Mouse (Mus musculus) adrenal gland (tissue): ENCODE measurements around the gene Tekt3.

Experiments used
- intact Hi-C: fragments of 180-260 bp; cut with DNase I; formaldehyde crosslinking; loops from one replicate; pipeline ENCODE4 v1.15.1; 2025
- long read RNA-seq, 2 experiments: library from polyadenylated mRNA; unstranded; transcript quantifications; one replicate each; pipeline ENCODE4 v2.0.0; 2020; ENCODE audit warnings: borderline replicate concordance in 1 of 2; ENCODE audit not compliant: insufficient replicate concordance in 1 of 2

Tekt3 gene
- long read RNA-seq, experiment 1, result 0 reads
- long read RNA-seq, experiment 2, result 0 reads

DNA sequence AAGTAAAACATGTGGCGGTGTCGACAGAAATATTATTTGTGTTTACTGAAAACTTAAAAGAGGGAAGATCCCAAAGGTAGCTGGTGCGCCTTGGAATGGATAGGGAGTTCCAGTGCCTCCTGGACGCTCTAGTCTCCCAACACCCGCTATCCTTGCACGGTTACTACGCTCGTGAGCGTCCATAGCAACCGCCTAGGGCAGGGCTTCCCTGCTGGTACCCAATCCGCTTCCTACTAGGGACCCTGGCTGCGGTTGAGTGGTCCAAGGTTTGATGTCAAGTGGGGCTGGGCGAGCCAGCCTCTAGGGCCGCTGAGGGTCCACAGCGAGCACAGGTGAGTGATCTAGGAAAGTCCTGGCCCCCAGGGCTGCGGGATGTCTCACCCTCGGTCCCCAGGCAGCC is at the start of gene Tekt3:
Gene Tekt3, plus strand, starts transcription at position 209 of the 400 bp plus-strand sequence.
- intact Hi-C loops, result no loop called here

DNA sequence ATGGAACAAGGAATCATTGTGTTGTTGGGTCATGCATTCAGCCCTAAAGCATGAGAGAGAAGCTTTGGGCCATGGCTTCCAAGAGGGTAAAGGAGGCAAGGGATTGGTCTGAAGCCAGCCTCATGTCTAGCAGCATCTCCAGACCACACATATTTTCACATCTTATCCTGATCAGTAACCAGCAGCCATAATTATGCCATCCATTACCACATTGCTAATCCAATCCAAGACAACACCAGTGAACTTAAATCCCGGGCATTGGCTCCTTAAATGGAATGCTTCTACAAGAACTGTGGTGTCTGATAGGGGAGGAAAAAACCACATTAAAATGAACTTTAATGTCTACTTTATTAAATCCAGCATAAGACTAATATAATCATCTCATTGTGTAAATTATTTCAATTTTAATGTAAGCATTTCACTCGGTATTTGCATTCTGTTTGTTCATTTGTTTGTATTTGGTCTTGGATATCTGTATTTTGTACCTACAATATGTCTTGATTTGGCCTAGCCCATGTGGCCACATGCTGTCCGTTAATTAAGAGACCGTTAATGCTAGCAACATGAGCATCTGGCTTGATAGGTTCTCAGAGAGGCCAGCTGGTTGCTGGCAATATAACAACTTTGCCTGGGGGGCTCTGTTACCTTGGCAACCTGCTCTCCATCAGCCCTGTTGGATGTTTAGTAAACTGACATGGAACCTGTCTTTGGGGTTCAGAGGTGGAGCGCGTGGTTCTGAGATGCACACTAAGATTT is 43.9 kb upstream of the Tekt3 start:
- intact Hi-C loops, result no loop called here

DNA sequence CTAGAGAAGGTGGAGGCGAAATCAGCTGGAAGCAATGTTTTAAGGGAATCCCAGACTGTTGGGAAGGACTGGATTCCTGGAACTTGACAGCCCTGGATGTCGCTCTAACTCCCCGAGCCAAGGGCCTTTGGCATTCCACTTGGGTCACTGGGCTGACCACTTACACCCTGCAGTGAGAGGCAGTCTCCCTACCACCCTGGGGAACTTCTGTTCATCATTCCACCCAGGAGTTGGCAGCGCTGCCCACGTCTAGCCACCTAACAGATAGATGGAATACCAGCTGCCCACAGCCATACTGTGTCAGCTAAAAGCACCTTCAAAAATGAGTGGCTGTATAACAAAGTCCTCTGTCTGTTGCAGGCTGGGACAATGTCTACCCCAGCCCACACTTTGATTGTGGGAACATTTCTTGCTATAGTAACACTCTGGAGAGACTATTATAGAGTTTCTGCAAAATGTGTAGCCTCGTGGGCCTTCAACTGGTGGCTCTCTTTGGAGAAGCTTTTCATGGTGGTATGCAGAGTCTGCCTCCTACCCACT is 43.3 kb upstream of the Tekt3 start:
- intact Hi-C loops, result no loop called here

DNA sequence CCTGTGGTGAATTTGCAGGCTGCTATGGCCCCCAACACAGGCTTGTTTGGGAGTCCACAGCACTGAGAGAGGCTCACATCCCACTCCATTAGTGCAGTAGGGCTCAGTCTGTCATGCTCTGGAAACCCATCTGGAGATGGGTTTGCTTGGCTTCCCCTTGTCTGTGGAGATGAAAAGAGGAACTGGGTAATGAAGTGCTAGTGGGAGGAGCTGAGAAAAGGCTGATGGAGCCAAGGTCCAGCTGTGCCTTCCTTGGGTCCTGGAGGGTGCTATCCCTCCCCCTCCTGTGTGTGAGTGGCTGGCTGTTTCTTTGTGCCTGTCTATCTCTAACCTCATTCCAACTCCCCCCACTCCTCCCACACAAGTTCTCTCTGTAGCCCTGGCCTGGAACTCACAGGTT is 40.8 kb upstream of the Tekt3 start:
- intact Hi-C loops, result no loop called here

DNA sequence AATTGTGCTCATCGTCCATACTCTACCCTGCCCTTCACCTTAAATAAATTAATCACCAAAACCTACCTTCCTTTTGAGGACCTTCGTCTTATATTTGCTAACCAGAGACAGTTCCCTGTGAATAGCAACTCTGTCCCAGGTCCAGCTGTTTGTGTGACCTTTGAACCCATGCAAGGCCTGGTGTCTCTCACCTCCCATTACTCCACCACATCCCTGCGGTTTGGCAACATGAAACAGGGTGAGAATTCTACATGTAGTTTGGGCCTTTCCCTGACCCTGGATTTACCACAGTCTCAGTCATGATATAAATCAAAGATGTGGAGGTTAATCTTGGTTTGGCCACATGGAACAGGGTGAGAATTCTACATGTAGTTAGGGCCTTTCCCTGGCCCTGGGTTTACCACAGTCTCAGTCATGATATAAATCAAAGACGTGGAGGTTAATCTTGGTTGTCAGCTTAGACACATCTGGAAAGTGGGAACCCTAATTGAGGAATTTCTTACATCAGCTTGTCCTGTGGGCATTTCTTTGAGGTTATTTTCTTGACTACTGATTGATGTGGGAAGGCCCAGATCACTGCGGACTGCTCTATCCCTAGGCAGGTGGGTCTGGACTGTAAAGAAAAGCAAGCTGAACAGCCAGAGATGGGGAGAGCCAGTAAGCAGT is 40.2 kb upstream of the Tekt3 start:
- intact Hi-C loops, result no loop called here

DNA sequence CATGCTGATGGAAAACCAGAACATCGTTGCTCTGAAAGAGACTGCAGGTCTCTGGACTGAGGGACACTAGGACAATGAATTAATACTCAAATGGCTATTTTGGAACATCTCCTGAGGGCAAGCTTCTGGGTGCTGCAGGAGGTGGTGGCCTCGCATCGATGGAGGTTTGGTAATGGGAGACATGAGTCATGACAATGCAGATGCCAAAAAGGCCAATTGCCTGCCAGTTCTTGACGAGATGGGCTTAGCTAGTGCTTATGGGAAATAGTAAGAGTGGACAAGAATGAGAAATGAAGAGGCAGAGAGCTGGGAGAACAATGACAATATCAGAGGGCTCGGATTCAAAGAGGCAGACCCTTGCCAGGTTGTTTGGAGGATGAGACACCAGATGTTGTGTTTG is 38.0 kb upstream of the Tekt3 start:
- intact Hi-C loops, result no loop called here

DNA sequence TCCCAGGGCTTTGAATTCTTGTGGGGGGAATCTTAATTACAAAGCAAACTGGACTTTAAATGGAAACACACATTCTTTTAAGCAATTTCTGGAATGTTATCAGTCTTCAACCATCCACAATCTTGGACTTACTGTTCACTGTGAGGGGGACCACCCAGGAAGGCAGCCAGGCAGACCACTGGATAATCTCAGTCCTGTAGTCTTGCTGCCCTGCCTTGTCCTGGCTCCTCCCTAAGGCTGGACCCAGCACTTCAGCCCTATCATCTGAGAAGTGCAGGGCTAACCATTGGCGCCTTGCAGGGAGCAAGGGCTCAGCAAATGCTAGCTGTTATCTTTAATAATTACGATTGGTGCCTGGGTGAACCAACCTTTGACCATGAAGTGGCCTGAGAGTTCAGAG is 37.3 kb upstream of the Tekt3 start:
- intact Hi-C loops, result no loop called here

DNA sequence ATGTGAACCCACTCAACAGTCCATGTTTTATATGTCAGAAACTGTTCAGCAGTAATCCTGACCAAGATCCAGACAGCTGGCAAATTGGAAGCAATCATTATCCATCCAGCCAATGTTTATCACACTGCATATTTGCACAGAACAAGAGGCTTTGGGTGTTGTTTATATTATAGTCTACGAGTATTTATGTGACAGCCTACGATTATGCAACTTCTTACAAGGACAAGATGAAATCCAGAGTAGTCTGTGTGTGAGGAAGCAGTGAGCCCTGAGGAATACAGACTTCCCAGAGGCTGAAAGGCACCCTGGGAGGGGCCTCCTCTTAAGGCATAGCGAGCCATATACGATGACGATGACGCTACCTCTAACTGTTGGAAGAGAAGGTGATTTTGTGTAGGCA is 36.0 kb upstream of the Tekt3 start:
- intact Hi-C loops, result loop anchor here (5.0 kb wide), 1 partner anchor 107 kb away; no protein-coding TSS in a partner anchor

DNA sequence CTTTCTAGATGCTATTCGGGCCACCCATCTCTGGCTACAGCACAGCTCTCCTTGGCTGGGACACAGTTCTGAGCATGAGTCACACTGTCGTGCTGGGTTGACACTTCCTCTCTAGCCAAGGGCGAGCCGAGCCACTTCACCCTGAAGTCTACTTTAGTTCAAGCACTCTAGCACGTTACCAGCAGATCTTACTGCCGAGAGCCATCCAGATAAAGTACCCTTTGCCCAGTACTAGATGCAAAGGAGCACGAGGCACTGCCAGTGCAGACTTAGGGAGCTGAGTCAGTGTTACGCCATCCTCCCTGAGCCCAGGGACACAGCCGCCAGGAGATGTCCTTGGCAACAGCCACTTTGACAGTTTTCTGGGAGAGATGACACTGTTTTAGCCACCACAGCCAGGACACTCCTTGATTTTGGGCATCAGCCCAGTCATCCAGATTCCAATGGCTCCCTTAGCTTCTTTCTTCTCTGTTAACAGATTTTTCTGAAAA is 34.8 kb upstream of the Tekt3 start:
- intact Hi-C loops, result loop anchor here (5.0 kb wide), 1 partner anchor 106 kb away; no protein-coding TSS in a partner anchor

DNA sequence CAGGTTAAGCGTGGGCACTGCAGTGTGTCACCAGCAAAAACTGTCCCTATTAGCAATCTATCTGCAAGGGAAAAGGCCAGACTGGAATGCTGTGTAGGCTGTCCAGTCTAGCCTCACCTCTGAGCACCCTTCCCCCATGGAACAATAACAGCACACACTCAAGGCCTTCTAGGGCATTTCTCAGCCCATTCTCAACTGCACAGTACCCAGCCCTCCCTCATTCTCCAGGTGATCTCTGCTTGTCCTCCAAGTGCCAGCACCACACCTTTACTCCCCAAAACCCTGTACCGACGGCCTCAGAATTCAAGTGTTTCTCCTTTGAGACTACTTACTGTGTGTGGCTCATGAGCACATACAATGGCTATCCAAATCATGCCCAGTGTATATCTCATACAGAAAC is 33.3 kb upstream of the Tekt3 start:
- intact Hi-C loops, result loop anchor here (5.0 kb wide), 1 partner anchor 104 kb away; no protein-coding TSS in a partner anchor

DNA sequence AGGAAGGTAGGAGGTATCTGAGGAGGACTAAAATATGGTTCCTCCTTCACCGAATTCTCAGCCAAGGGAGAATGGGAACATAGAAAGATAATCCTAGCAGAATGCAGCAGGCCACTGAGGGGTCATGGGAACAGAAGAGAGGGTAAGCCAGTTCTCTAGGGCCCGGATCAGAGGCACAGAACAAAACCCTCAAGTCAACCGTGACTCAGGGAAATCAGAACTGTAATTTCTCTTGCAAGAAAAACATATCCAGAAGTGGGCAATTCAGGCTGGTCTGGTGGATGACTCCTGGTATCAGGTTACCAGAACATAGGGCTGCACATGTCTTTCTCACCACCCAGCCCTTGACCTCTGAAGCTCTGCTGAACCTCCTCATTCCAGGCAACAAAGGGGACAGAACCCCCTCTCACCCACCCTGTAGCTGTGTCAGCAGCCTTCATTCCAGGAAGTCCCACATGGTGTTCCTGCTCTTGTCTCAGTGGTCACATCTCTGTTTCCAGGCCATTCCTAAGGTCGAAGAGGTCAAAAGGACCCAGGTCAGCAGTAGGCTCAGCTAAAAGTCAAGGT is 32.2 kb upstream of the Tekt3 start:
- intact Hi-C loops, result loop anchor here (5.0 kb wide), 1 partner anchor 103 kb away; no protein-coding TSS in a partner anchor

DNA sequence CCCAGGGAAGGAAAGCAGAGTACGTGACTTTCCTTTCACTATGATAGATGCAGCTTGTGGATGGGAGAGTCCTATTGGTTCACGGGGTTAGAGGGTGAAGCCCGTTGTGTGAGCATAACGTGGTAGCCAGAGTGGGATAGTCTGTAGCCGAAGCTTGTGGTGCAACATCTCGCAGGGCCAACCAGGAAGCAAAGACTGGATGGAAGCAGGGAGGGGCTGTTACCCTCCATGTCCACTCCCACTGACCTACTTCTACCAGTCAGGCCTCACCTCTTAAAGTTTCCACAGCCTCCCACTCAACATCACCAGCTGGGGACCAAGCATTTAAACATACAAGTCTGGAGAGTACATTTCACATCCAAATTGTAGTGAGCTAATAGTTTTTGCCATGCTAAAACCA is 31.7 kb upstream of the Tekt3 start:
- intact Hi-C loops, result loop anchor here (5.0 kb wide), 1 partner anchor 103 kb away; no protein-coding TSS in a partner anchor

DNA sequence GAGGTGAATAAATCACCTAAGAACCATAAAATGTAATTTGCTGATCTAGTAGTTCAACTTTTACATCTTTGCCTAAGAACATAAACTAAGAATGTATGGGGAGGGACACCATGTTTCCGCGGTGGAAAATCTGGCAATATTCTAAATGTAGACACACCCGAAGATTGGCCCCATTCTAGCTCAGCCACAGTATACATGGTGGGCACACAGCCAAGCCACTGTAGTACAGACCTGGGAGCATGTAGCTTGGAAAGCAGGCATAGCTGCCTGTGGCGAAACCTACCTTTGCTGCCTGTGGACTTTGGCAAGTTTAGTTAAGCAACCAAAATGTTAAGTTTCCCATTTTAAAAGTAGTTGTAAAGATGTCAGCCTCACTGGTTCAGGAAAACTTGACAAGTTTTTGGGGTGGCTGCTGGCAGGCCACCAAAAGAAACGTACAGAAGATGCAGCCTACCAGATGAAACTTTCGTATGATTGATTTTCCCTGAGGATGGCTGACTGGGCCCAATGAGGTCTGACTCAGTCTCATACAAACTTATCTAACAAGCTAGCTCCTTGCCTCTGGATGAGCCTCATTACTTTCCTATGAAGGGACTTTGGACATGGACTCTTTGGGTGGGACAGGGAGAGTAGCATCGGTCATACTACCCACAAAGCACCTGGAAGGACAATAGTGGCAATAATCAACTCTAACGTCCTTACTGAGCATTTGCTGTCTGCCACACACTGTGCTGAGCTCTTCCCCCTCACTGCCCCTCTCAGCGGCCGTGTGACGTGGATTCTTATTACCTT is 25.8 kb upstream of the Tekt3 start:
- intact Hi-C loops, result no loop called here

DNA sequence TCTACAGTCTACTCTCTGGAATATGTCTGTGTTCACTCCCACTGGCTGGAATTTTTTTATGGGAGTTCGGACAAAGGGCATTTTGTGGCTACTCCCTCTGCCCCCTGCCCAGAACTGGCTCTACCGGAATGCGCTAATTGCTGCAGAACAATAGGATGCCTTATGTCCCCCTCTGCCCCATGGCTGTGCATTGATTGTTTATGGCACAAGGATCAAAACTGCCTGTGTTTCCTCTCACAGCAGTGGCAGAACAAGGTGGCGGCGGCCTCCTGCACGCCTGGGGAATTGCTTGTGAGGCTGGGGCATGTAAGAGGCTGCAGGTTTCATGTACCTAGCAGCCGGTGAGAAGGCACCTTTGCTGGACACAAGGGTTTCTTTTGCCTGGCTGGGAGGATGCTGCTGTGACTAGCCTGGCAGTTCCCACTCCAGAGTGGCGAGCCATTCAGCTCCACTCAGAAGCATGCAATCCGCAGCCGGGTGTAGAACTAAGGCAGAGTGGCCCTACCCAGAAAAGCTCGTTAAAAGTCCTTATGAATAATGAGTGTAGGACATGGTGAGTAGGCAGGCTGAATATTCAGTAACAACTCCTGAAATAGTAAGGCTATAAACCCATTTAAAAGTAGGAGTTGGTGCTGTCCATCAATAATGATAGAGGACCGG is 21.3 kb upstream of the Tekt3 start:
- intact Hi-C loops, result no loop called here

DNA sequence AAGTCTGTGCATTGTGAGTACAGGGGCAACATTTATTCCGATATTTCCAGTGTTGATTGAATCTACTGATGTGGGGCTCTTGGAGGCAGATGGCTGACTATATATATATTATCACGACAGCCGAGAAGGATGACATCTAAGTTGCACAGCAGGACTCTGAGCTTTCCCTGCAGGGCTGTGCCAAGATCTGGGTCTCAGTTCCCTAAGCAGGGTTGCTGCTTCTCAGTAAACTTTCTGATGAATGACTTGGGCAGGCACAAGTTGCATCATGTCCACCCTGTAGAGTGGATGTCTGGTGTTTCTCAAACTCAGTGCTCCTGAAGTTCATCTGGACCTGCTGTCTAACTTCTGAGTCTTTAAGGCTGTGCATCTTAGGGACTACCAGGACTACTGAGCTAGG is 15.7 kb upstream of the Tekt3 start:
- intact Hi-C loops, result no loop called here

DNA sequence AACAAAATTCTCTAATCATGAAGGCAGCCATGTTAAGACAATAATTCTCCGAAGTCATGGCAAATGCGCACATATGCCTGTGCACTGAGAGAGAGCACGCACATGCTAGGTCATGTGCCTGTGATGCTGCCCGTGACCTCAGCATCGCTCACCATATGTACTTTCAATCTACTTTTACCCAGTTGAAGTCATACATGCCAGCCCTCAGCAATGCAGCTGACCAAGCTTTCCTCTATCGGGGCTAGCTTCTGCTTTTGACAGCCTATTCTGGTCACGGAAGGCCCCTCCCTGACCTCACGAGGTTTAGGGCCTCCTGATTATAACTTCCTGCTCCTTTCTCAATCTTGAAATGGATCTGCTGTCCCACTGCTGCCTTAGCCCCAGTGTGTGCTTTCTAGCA is 15.1 kb upstream of the Tekt3 start:
- intact Hi-C loops, result no loop called here

DNA sequence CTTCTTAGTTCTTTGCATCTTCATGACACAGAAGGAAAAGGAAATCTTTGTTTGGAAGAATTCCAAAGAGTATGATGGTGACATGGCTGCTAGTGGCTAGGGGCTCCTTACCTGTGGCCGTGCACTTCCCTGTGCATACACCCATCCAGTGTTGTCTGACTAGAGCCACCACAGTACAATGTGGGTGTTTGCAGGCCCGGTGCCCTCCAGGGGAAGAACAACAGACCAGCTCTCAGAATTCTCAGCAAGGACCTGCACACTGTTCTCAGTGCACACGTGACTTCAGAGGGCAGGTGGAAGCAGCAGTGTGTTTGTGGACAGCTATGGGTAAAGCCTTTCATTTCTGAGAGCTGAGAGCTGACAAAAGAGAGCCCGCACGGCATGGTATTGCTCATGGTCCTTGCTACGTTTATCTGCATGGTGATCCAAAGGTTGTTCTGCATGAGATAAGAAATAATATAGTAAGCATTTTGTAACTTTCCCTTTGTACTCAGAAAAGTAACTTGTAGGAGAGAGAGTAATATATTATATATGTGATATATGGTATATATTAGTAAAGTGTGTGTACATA is 11.0 kb upstream of the Tekt3 start:
- intact Hi-C loops, result no loop called here

DNA sequence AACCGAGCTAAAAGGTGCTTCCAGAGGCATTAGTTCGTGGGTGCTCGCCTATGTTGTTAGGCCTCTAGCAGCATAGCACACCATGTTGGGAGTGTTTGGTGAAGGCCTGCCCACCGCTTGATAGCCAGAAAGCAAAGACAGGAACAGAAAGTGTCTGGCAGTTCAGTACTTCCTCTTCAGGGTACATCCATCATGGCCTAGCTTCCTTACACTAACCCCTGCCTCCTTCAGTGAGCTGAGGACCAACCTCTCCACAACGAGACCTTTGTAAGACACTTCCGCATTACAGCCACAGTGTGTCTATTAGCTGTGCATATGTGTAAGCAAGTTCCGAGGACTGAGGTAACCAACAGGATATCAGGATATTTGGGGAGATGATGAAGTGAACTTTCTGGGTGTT is 10.4 kb upstream of the Tekt3 start:
- intact Hi-C loops, result no loop called here

DNA sequence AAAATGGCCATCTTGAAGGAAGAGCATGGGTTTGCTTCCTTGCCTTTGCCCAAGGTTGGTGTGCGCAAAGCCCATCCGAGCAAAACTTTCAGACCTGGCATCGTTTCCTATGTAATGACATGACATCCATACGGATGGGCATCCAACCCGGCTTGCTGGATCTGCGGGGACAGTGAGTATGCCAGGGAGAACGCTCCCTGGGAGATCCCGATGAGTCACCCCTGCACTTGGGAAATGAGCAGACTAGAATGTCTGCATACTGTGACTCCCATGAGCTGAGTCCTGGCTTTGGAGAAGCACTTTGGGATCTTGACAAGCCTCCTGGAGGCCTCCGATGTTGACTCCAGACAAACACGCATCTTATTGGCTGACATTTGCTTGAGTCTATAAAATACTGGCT is 9.5 kb upstream of the Tekt3 start:
- intact Hi-C loops, result no loop called here

DNA sequence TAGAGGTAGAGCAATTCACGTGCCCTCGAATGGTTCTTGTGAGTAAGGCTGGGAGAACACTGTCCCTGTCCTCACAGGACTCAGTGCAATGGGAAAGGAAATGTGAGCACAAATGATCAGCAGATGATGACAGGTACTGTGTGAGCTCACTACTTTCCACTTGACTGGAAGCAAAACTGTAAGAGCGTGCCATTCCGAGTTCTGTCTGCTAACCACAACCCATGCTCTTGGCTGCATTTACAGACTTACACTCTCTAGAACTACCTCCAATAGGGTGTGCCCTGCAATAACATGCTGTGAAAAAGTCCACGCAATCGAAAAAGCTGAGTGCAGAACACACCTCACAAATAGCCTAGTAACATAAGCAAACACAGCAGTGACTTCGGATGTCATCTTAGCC is 5.9 kb upstream of the Tekt3 start:
- intact Hi-C loops, result no loop called here
